Mouse (Mus musculus) liver, embryonic 11.5 days (tissue): ENCODE data around the gene Myh10. TPM values are rescaled to one million over a fixed set of nuclear protein-coding genes. Genes with fewer than 3 reads are reported as not detected.
"Not testable (repeated sequence)": the region's sequence is repeated elsewhere in the genome, so short reads cannot be mapped to it uniquely, and the experiment has no call there.

Experiments
- ATAC-seq: fragments of 200-750 bp; cut with Nextera tagmentation; replicated peaks from 2 replicates; pipeline ENCODE4 v1.8.0; 2017; ENCODE audit warnings: moderate number of reproducible peaks, mild to moderate bottlenecking, moderate TSS enrichment, moderate library complexity; ENCODE audit not compliant: low FRiP score
- DNase-seq: peaks from one replicate; pipeline ENCODE4 v3.0.0-alpha.2; 2017; ENCODE audit warnings: low spot score
- H3K27ac ChIP-seq: fragments of 300-500 bp; sonication (generic); 2 replicates; pipeline ENCODE4 v1.5.1; 2014; ENCODE audit warnings: mild to moderate bottlenecking, low read depth, low read length, control low read depth
- H3K27me3 ChIP-seq: fragments of 300-500 bp; sonication (generic); replicated peaks from 2 replicates; pipeline ENCODE4 v1.6.1; 2014; ENCODE audit warnings: low read length, mixed read lengths; ENCODE audit not compliant: control insufficient read depth, insufficient read depth
- H3K36me3 ChIP-seq: fragments of 300-500 bp; sonication (generic); 2 replicates; pipeline ENCODE4 v1.6.1; 2014; ENCODE audit warnings: mild to moderate bottlenecking, low read length, moderate library complexity, mixed read lengths; ENCODE audit not compliant: control insufficient read depth, insufficient read depth
- H3K4me1 ChIP-seq: fragments of 300-500 bp; sonication (generic); replicated peaks from 2 replicates; pipeline ENCODE4 v1.6.1; 2014; ENCODE audit warnings: low read length, mixed read lengths; ENCODE audit not compliant: control insufficient read depth, insufficient read depth
- H3K4me2 ChIP-seq: fragments of 300-500 bp; sonication (generic); 2 replicates; pipeline ENCODE4 v1.6.1; 2014; ENCODE audit warnings: mild to moderate bottlenecking, control low read depth, moderate library complexity
- H3K4me3 ChIP-seq: fragments of 300-500 bp; sonication (generic); 2 replicates; pipeline ENCODE4 v1.5.1; 2014; ENCODE audit warnings: low read depth, low read length, control low read depth
- H3K9ac ChIP-seq: fragments of 300-500 bp; sonication (generic); 2 replicates; pipeline ENCODE4 v1.6.1; 2014; ENCODE audit warnings: low read depth, low read length, control low read depth
- H3K9me3 ChIP-seq: fragments of 300-500 bp; sonication (generic); 2 replicates; pipeline ENCODE4 v1.6.1; 2016; ENCODE audit warnings: low read length, inconsistent platforms, mixed read lengths; ENCODE audit not compliant: control insufficient read depth
- WGBS: fragments of 180-500 bp; shearing (Covaris S2); extraction: QIAGEN DNeasy Blood & Tissue Kit; methylation state at CpG from one replicate; pipeline ENCODE4 v1.1.7; 2014; 5-methylcytosine and 5-hydroxymethylcytosine counted together
- polyA plus RNA-seq: library from polyadenylated mRNA; unstranded; fragments of >200 nt; fragmentation: Nextera tagmentation; extraction: Ambion mirVana; gene quantifications from 2 replicates; pipeline ENCODE4 v1.2.1, GENCODE M21; 2014

Gene Myh10
- polyA plus RNA-seq, 1 experiment from 2014 or later = 76.5 TPM

DNA sequence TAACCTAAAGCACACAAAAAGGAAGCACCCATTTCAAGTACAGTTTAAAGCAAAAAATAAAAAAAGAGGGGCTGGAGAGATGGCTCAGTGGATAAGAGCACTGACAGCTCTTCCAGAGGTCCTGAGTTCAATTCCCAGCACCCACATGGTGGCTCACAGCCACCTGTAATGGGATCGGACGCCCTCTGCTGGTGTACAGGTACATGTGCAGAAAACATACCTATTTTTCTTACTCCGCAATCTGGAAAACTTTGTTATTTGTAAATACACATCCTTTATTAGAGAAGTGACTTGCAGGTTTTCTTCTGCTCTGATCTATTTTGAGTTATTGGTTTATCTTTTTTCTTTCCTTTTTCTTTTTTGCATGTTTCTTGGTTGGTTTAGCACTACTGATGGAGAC is 37.3 kb downstream of the Myh10 start:
- H3K9ac ChIP-seq = no peak overlapping the region
- no peaks in the 10 kb centered on the region for H3K27me3 ChIP-seq
- DNase-seq (no peak), ATAC-seq (no peak)
- no peak overlapping the region for H3K4me2 ChIP-seq
- H3K27ac ChIP-seq = no peak overlapping the region
- H3K36me3 ChIP-seq = peaks cover 11% of the 10 kb centered on the region; the same call in 1 of the 2 replicates
- H3K4me1 ChIP-seq = no peaks in the 10 kb centered on the region
- no peaks in the 10 kb centered on the region for H3K9me3 ChIP-seq
- H3K4me3 ChIP-seq = no peak overlapping the region
- WGBS = 87% methylated on average over 3 of the region's 3 CpGs

DNA sequence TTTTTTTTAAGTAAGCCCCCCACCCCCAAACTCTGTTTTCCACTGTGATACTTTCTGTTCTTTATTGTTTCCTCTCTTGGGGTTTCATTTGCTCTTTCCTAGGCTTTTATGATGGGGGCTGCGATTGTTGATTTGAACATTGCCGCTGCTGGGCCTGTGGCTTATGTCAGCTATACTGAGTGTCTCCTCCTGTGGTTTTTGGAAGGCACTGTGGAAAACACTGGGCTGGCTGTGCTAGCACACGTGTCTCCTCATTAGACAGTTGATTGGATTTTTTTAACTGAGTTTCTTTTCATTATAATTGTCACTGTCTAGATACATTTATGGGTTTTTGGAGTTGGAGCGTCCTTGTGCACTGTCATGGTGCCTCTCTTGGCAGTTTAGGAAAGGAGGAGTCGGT is 39.4 kb downstream of the Myh10 start:
- Histone ChIP-seq H3K36me3 (peaks cover 15% of the 10 kb centered on the region; the same call in 1 of the 2 replicates), H3K4me1 (no peaks in the 10 kb centered on the region), H3K4me3 (no peak overlapping the region), H3K4me2 (no peak overlapping the region), H3K27ac (no peak overlapping the region), H3K27me3 (no peaks in the 10 kb centered on the region), H3K9me3 (no peaks in the 10 kb centered on the region), H3K9ac (no peak overlapping the region)
- DNase-seq (no peak), ATAC-seq (no peak)
- 89% methylated on average over 5 of the region's 5 CpGs for WGBS

DNA sequence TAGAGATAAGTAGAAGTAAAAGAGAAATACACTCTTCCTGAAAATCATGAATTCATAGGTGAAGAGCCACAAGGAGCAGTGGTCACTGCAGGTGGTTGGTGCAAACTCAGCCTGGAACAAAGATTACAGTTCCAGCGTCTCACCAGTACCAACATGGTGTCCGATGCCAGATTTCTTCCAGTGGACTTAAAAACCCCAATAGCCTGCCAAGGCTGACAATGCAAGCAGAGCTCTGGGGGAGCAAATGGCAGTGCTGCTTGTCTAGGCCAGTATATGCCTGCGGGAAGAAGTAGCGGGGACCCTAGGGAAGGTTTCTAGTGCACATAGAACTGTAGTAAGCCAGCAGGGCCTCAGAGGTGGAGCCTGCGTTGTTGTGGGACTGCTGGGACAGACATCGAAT is 40.7 kb downstream of the Myh10 start:
- Histone ChIP-seq H3K27me3 (no peaks in the 10 kb centered on the region), H3K4me2 (no peak overlapping the region), H3K36me3 (peaks cover 15% of the 10 kb centered on the region; the same call in 1 of the 2 replicates), H3K4me3 (no peak overlapping the region), H3K27ac (no peak overlapping the region), H3K4me1 (no peaks in the 10 kb centered on the region), H3K9ac (no peak overlapping the region), H3K9me3 (no peaks in the 10 kb centered on the region)
- WGBS = 89% methylated on average over 6 of the region's 6 CpGs
- DNase-seq = no peak
- no peak for ATAC-seq

DNA sequence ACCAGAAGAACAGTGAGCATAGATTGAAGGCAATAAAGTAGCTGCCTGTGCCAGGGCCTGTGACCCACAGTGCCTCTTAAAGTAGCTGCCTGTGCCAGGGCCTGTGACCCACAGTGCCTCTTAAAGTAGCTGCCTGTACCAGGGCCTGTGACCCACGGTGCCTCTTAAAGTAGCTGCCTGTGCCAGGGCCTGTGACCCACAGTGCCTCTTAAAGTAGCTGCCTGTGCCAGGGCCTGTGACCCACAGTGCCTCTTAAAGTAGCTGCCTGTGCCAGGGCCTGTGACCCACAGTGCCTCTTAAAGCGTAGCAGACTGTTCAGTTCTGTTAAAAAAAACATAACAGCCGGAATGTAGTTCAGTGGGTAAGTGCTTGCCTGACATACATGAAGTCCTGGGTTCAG is 42.0 kb downstream of the Myh10 start:
- DNase-seq, ATAC-seq, H3K36me3 ChIP-seq, H3K4me2 ChIP-seq, H3K9ac ChIP-seq, H3K9me3 ChIP-seq, H3K27me3 ChIP-seq, H3K27ac ChIP-seq, H3K4me1 ChIP-seq, H3K4me3 ChIP-seq: not testable (repeated sequence)
- WGBS = 90% methylated on average over 2 of the region's 3 CpGs

DNA sequence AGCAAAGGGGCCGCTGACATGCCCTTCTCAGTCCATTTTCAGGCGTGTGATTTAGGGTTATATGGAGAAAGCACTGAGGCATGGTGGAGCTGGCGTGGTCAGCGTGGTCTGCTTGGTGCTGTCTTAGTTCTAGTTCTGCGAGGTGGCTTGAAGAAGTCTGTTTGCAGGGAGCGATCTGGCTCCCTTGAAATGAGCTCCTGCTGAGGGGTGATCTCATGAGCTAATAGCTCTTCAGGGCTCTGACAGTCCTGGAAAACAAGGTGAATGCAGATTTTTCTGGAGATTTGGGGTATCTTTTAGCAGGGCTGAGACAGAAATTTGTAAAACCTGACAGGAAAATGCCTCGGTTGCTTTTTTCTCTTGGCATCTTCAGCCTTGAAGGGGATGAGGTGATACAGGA is 48.1 kb downstream of the Myh10 start:
- no peaks in the 10 kb centered on the region for H3K9me3 ChIP-seq
- H3K4me2 ChIP-seq = no peak overlapping the region
- ATAC-seq (no peak), DNase-seq (no peak)
- H3K4me1 ChIP-seq = no peaks in the 10 kb centered on the region
- 86% methylated on average over 7 of the region's 7 CpGs for WGBS
- H3K36me3 ChIP-seq = peaks cover 3% of the 10 kb centered on the region; the same call in 1 of the 2 replicates
- H3K27me3 ChIP-seq = no peaks in the 10 kb centered on the region
- H3K27ac ChIP-seq = no peak overlapping the region
- no peak overlapping the region for H3K4me3 ChIP-seq
- H3K9ac ChIP-seq = no peak overlapping the region

DNA sequence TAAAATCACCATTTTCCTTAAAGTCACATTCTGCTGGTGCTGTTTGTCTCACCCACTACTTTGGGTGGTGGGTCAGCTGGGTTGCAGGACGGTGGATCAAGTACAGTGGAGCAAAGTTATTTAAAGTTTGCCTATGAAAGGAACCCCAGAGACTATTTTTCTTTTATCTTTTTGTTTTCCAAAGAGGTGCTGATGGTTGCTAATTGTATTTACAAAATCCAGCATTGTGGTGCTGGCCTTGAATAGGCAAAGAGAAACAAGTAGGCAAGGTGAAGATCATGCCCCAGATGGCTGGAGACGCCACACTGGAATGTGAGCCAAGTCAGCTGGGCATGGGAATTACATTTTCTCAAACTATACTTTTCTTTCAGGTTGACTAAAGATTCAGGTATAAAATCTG is 51.3 kb downstream of the Myh10 start:
- H3K36me3 ChIP-seq = peaks cover 8% of the 10 kb centered on the region

DNA sequence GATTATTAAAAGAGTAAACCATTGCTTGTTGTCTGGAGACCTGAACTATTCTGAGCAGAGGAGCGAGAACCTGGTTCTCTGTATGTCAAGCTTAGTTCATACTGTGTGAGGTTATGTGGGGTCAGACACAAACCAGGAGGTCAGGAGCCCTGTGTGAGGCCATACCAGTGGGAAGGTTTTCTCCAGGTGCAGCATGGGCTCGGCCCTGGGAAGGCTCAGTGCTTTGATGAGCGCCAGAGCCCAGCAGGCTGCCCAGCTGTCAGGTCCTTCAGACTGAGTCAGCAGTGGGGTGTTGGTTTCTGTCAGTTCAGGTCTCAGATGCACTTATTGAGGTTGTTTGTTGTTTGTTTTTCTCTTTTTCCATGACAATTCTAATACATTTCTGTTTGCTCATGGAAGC is 52.8 kb downstream of the Myh10 start:
- ATAC-seq (no peak), DNase-seq (no peak)
- no peak overlapping the region for H3K4me2 ChIP-seq
- peaks cover 8% of the 10 kb centered on the region for H3K36me3 ChIP-seq
- no peak overlapping the region for H3K9ac ChIP-seq
- H3K4me1 ChIP-seq = no peaks in the 10 kb centered on the region
- no peak overlapping the region for H3K27ac ChIP-seq
- H3K4me3 ChIP-seq = no peak overlapping the region
- H3K27me3 ChIP-seq = no peaks in the 10 kb centered on the region
- no peaks in the 10 kb centered on the region for H3K9me3 ChIP-seq
- WGBS = 82% methylated on average over 3 of the region's 3 CpGs

More for the DNA sequence above, 51.3 kb downstream of the Myh10 start:
- DNase-seq (no peak), ATAC-seq (no peak)
- no peak overlapping the region for H3K9ac ChIP-seq
- H3K4me1 ChIP-seq = no peaks in the 10 kb centered on the region
- WGBS = 86% methylated on average over 2 of the region's 2 CpGs
- H3K27me3 ChIP-seq = no peaks in the 10 kb centered on the region
- H3K4me3 ChIP-seq = no peak overlapping the region
- H3K4me2 ChIP-seq = no peak overlapping the region
- no peak overlapping the region for H3K27ac ChIP-seq
- H3K9me3 ChIP-seq = no peaks in the 10 kb centered on the region

DNA sequence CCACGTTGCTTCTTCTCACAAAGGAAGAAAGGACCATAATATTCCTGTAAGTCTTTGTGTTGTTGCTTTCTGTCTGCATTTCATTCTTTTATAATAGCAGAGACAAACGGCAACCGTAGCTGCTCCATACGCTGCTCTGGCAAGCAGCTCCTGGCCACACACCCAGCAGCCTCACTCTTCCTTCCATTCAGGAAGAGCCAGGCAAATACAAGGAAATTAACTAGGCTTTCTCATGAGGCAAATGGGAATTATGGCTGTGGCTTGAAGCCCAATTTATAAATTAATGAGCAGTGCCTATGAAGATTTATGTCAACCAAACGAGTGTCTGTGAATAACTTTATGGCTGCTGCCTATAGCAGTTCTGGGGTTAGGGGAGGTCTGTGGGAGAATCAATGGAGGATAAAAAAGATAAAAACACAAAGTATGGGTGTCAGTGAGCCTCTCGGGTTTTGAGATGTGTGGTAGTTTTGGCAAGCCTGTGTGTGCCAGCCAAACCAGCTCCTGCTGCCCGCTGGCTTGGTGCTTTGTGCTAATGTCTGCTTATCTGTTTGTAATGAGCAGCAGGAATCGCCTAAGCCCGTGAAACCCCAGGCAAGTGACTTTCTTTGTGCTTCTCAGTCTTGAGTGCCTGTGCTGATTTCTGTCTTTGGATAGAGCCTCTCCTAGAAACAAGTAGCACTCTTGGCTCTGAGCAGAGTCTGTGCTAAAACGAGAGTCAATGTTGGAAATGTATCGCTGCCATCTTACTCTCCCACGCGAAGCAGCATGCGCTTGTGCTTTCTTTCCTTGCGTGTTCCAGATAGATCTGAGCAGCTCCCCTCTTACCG is 54.2 kb downstream of the Myh10 start:
- no peak overlapping the region for H3K27ac ChIP-seq
- no peaks in the 10 kb centered on the region for H3K27me3 ChIP-seq
- 84% methylated on average over 16 of the region's 16 CpGs for WGBS
- H3K4me3 ChIP-seq = no peak overlapping the region
- H3K9me3 ChIP-seq = no peaks in the 10 kb centered on the region
- DNase-seq (no peak), ATAC-seq (no peak)
- no peak overlapping the region for H3K4me2 ChIP-seq
- no peaks in the 10 kb centered on the region for H3K4me1 ChIP-seq
- no peak overlapping the region for H3K9ac ChIP-seq
- peaks cover 8% of the 10 kb centered on the region for H3K36me3 ChIP-seq

DNA sequence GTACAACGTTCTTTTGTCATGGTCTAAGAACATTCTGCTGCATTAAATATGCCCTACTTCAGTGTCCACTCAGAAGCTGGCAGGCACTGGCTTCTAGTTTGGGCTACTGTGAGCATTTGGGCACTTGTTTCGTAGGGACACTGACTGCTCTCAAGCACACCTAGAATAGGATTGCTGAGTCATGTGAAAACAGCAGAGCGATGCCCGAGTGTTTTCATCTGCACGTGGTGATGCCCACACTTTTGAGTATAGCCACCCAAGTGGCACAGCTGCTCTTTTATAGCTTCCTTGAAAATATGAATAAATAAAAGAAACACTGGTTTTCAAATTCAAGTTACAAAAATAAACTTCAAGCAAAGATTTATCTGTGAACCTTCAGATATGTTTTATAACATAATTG is 56.8 kb downstream of the Myh10 start:
- Histone ChIP-seq H3K9me3 (no peaks in the 10 kb centered on the region), H3K4me3 (no peak overlapping the region), H3K9ac (no peak overlapping the region), H3K36me3 (peaks cover 11% of the 10 kb centered on the region), H3K4me2 (no peak overlapping the region), H3K4me1 (no peaks in the 10 kb centered on the region), H3K27me3 (no peaks in the 10 kb centered on the region), H3K27ac (no peak overlapping the region)
- WGBS = 88% methylated on average over 5 of the region's 5 CpGs
- DNase-seq (no peak), ATAC-seq (no peak)
